Mouse (Mus musculus) ES-E14 (cell line): ENCODE results near the gene Prkcg.

Experiments
- CHD2 ChIP-seq: IDR thresholded peaks from 2 replicates; pipeline ENCODE4 v1.6.1; 2014; ENCODE audit warnings: mild to moderate bottlenecking, low read depth, low read length, inconsistent platforms
- MAFK ChIP-seq: IDR thresholded peaks from 2 replicates; pipeline ENCODE4 v1.6.1; 2014; ENCODE audit warnings: mild to moderate bottlenecking, low read depth, low read length, inconsistent platforms; ENCODE audit not compliant: insufficient read depth

- no peak for TF ChIP-seq MAFK
- no peak for TF ChIP-seq CHD2
Observed at GRCm38 (mm10) chr7:3333542-3333941, 44.6 kb downstream of the Prkcg start.
